Mouse (Mus musculus) embryonic facial prominence, embryonic 13.5 days (tissue): ENCODE measurements around the gene Ccdc185. TPM values are rescaled to one million over a fixed set of nuclear protein-coding genes. Genes with fewer than 3 reads are reported as not detected.

Source experiments
- ATAC-seq: fragments of 200-750 bp; cut with Nextera tagmentation; 2 replicates; pipeline ENCODE4 v1.8.0; 2017; ENCODE audit warnings: low read depth; ENCODE audit not compliant: insufficient number of reproducible peaks, insufficient read depth, low FRiP score, low TSS enrichment
- H3K27ac ChIP-seq: fragments of 300-500 bp; sonication (generic); 2 replicates; pipeline ENCODE4 v1.5.1; 2015; ENCODE audit warnings: moderate library complexity, mild to moderate bottlenecking, inconsistent platforms
- H3K27me3 ChIP-seq: fragments of 300-500 bp; sonication (generic); 2 replicates; pipeline ENCODE4 v1.6.1; 2015; ENCODE audit warnings: mild to moderate bottlenecking, inconsistent platforms
- H3K36me3 ChIP-seq: fragments of 300-500 bp; sonication (generic); 2 replicates; pipeline ENCODE4 v1.6.1; 2015; ENCODE audit warnings: mild to moderate bottlenecking, inconsistent platforms
- H3K4me1 ChIP-seq: fragments of 300-500 bp; sonication (generic); 2 replicates; pipeline ENCODE4 v1.6.1; 2015; ENCODE audit warnings: inconsistent platforms
- H3K4me2 ChIP-seq: fragments of 300-500 bp; sonication (generic); 2 replicates; pipeline ENCODE4 v1.6.1; 2015; ENCODE audit warnings: moderate library complexity, mild to moderate bottlenecking, inconsistent platforms
- H3K4me3 ChIP-seq: fragments of 300-500 bp; sonication (generic); 2 replicates; pipeline ENCODE4 v1.5.1; 2015; ENCODE audit warnings: mild to moderate bottlenecking, inconsistent platforms
- H3K9ac ChIP-seq: fragments of 300-500 bp; sonication (generic); 2 replicates; pipeline ENCODE4 v1.6.1; 2015; ENCODE audit warnings: mild to moderate bottlenecking, inconsistent platforms
- H3K9me3 ChIP-seq: fragments of 300-500 bp; sonication (generic); 2 replicates; pipeline ENCODE4 v1.6.1; 2016; ENCODE audit warnings: inconsistent platforms
- WGBS: fragments of 180-500 bp; shearing (Covaris S2); methylation state at CpG from one replicate; pipeline ENCODE4 v1.1.7; 2015; ENCODE audit warnings: mixed read lengths; 5-methylcytosine and 5-hydroxymethylcytosine counted together
- polyA plus RNA-seq: library from polyadenylated mRNA; unstranded; fragments of >200 nt; fragmentation: Nextera tagmentation; extraction: Ambion mirVana; gene quantifications from 2 replicates; pipeline ENCODE4 v1.2.1, GENCODE M21; 2015

Gene Ccdc185
- polyA plus RNA-seq, 1 experiment from 2014 or later = not detected

GRCm38 (mm10) chr1:182776749-182777410, 27.9 kb upstream of the Ccdc185 start:
- WGBS = 40% methylated on average over 10 of the region's 10 CpGs
- Histone ChIP-seq H3K9me3 (no peaks in the 10 kb centered on the region), H3K4me1 (no peaks in the 10 kb centered on the region), H3K4me3 (no peak overlapping the region), H3K4me2 (no peak overlapping the region), H3K9ac (no peak overlapping the region), H3K27ac (no peak overlapping the region), H3K27me3 (no peaks in the 10 kb centered on the region), H3K36me3 (no peaks in the 10 kb centered on the region)
- no peak for ATAC-seq

DNA sequence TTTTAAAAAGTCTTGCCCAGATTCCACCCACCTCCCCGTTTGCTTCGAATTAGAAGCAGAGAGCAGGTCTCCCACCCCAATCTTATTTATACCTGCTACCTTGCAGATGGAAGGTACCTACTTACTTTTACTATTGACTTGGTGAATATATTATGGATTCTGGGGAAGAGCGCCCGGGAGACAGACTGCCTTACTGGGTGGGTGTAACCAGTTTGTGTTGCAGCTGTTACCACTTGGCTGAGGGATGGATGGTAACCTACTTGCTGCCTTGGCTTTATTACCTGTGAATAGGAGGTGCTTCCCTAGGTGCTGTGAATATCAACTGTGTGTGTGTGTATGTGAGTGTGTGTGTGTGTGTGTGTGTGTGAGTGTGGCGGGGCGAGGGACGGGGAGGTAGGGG, 26.6 kb upstream of the Ccdc185 start:
- no peaks in the 10 kb centered on the region for H3K4me1 ChIP-seq
- no peak for ATAC-seq
- no peaks in the 10 kb centered on the region for H3K36me3 ChIP-seq
- no peak overlapping the region for H3K4me2 ChIP-seq
- no peak overlapping the region for H3K27ac ChIP-seq
- no peaks in the 10 kb centered on the region for H3K9me3 ChIP-seq
- no peak overlapping the region for H3K9ac ChIP-seq
- no peak overlapping the region for H3K4me3 ChIP-seq
- no peaks in the 10 kb centered on the region for H3K27me3 ChIP-seq
- WGBS = 92% methylated on average over 7 of the region's 7 CpGs

DNA sequence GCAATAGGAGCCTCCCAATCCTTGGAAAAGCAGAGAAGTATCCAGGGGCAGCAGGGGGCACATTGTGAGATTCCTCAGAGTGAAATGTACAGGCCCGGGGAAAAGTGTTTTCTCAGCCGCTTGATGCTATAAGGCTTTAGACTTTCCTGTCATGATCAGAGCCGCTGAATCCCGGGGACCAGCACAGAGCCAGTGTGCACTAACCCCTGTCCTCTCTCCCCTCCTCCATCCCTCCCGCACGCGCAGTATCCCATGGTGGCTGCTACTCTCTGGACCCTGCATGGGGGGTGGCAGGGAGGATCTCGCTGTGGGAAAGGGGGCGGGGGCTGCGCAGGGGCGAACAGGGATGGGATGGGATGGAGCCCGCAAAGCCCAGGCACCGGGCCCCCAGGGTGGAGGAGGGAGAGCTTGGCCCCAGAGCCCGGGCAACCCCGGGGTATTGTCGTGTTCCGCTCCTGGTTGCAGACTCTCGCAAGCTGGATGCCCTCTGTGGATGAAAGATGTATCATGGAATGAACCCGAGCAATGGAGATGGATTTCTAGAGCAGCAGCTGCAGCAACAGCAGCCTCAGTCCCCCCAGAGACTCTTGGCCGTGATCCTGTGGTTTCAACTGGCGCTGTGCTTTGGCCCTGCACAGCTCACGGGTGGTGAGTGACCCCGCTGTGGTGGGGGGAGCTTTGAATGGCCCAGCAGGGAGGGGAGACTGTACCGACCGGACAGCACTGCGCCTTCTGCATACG, 15.7 kb upstream of the Ccdc185 start:
- Histone ChIP-seq H3K4me3 (peak overlapping the region; percentile 65), H3K4me2 (peak overlapping the region; percentile 92), H3K36me3 (no peaks in the 10 kb centered on the region), H3K4me1 (peaks cover 16% of the 10 kb centered on the region), H3K9me3 (no peaks in the 10 kb centered on the region), H3K27ac (peak overlapping the region; percentile 66), H3K27me3 (peaks cover 36% of the 10 kb centered on the region), H3K9ac (peak overlapping the region; percentile 68)
- peak; percentile 40; the same call in 1 of the 2 replicates for ATAC-seq
- WGBS = 1% methylated on average over 27 of the region's 27 CpGs

DNA sequence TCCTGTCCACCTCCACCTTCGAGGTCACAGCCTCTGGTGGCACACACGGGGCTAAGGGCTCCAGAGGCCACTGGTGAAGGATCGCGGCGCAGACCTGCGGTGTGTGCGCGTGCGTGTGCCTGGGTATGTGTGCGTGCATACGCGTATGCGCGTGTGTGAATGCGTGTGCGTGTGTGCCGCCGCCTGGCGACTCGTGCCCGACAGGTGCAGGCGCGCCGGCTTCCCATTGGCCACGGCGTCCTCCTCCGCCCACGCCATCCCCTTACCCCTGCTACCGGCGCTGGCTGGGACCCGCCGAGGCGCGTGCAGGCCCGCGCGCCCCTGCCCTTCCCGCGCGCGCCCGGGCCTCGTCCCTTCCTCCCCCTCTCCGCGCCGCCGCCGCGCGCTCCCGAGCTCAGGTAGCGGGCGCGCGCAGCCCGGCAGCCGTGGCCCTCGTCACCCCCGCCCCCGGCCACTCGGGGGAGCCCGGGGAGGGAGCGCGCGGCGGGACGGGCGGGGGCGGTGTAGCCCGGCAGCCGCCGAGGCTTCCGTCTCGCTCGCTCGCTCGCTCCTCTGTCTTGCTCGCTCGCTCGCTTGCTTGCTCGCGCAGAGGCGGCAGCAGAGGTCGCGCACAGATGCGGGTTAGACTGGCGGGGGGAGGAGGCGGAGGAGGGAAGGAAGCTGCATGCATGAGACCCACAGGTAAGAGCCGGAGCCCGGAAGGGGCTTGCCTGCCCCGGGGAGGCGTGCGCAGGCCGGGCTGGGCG, 14.9 kb upstream of the Ccdc185 start, which contains the start of gene Susd4:
Gene Susd4, plus strand, starts transcription at position 145 of the 746 bp plus-strand sequence.
- Histone ChIP-seq H3K4me2 (peak within 1 kb of the TSS; percentile 92), H3K9me3 (no peaks in the 10 kb centered on the region), H3K36me3 (no peaks in the 10 kb centered on the region), H3K9ac (peak within 1 kb of the TSS; percentile 68), H3K4me1 (peaks cover 16% of the 10 kb centered on the region), H3K4me3 (peak within 1 kb of the TSS; percentile 65), H3K27ac (peak within 1 kb of the TSS; percentile 66), H3K27me3 (peaks cover 36% of the 10 kb centered on the region)
- ATAC-seq = peak; percentile 81
- under 1% methylated on average over 91 of the region's 95 CpGs for whole genome bisulfite sequencing

- 6% methylated on average over 17 of the region's 17 CpGs for WGBS
- no peaks in the 10 kb centered on the region for H3K36me3 ChIP-seq
- peak overlapping the region; percentile 65 for H3K4me3 ChIP-seq
- H3K9me3 ChIP-seq = no peaks in the 10 kb centered on the region
- H3K4me2 ChIP-seq = peak overlapping the region; percentile 92
- H3K27me3 ChIP-seq = peaks cover 36% of the 10 kb centered on the region
- peak overlapping the region; percentile 68; the same call in 1 of the 2 replicates for H3K9ac ChIP-seq
- H3K27ac ChIP-seq = no peak overlapping the region
- peaks cover 16% of the 10 kb centered on the region for H3K4me1 ChIP-seq
- peak; percentile 50; the same call in 1 of the 2 replicates for ATAC-seq
These were observed 14.3 kb upstream of the Ccdc185 start for GRCm38 (mm10) chr1:182763191-182763715.

DNA sequence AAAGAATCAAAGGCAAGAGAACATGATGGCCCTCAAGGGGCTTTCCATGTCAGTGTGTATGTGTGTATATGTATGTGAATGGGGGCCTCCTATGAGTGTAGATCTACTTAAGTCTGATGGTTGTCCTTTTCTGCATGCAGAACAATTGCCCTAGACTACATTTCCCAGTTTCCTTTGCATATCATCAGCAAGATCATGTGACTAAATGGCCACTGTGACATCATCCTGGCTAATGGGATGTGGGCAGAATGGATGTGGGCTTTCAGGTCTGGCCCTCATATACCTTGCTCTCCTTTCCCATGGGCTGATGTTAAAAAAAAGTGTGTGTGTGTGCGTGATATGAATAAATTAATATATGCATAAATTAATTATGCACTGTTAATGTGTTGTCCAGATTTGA, 9.8 kb upstream of the Ccdc185 start:
- ATAC-seq = no peak

DNA sequence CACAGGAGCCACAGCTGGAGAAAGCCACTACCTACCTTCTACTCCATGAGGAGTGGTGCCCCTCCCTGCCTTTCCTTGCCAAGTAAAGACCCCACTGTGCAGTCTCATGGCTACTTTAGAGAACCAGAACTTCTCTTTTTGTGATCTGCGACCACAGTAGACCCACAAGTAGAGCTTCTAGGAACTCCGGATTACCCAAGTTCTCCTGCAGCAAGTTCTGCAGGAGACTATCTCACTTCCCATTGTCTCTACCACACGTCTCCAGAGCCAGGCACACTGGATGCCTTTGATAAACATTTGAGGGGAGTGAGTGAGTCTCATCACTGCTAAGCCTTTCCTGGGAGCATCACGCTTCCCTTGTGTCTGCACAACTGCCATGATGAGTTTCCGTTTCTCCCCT, 5.9 kb upstream of the Ccdc185 start:
- H3K9me3 ChIP-seq = no peaks in the 10 kb centered on the region
- no peaks in the 10 kb centered on the region for H3K27me3 ChIP-seq
- no peak overlapping the region for H3K9ac ChIP-seq
- no peak for ATAC-seq
- no peaks in the 10 kb centered on the region for H3K36me3 ChIP-seq
- H3K4me1 ChIP-seq = no peaks in the 10 kb centered on the region; the same call in 1 of the 2 replicates
- WGBS = 84% methylated on average over 5 of the region's 5 CpGs
- H3K4me2 ChIP-seq = no peak overlapping the region
- no peak overlapping the region for H3K27ac ChIP-seq
- H3K4me3 ChIP-seq = no peak overlapping the region

More for the DNA sequence above, 9.8 kb upstream of the Ccdc185 start:
- no peaks in the 10 kb centered on the region for H3K9me3 ChIP-seq
- H3K4me3 ChIP-seq = no peak overlapping the region
- no peaks in the 10 kb centered on the region for H3K36me3 ChIP-seq
- peaks cover 6% of the 10 kb centered on the region for H3K4me1 ChIP-seq
- peaks cover 13% of the 10 kb centered on the region for H3K27me3 ChIP-seq
- no peak overlapping the region for H3K27ac ChIP-seq
- no peak overlapping the region for H3K4me2 ChIP-seq
- 96% methylated on average over 1 of the region's 1 CpGs for WGBS
- no peak overlapping the region for H3K9ac ChIP-seq

DNA sequence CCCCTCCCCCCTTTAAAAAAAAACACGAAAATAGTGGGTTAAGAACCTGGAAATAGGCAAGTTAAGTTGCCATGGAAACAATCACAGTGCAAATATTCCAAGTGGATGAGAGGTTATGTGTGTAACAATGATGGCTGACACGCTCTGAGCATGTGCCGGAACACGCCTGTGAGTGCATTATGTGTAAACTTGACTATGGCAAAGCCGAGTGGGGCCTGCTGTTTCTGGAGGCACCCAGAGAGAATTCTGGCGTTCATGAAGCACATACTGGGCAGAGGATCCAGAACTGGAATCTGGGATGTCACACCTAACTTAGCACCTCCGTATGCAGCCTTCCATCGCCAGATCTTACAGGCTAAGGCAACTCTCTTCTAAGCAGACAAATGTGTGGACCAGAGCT, 4.7 kb upstream of the Ccdc185 start:
- Histone ChIP-seq H3K4me3 (no peak overlapping the region), H3K27me3 (no peaks in the 10 kb centered on the region), H3K4me1 (no peaks in the 10 kb centered on the region; the same call in 1 of the 2 replicates), H3K27ac (no peak overlapping the region), H3K36me3 (no peaks in the 10 kb centered on the region), H3K9ac (no peak overlapping the region), H3K9me3 (no peaks in the 10 kb centered on the region), H3K4me2 (no peak overlapping the region)
- 74% methylated on average over 8 of the region's 8 CpGs for WGBS
- ATAC-seq = no peak

GRCm38 (mm10) chr1:182751301-182751700, 2.3 kb upstream of the Ccdc185 start:
- Histone ChIP-seq H3K4me3 (no peak overlapping the region), H3K9me3 (no peaks in the 10 kb centered on the region), H3K4me1 (no peaks in the 10 kb centered on the region; the same call in 1 of the 2 replicates), H3K4me2 (no peak overlapping the region), H3K27me3 (no peaks in the 10 kb centered on the region), H3K9ac (no peak overlapping the region), H3K27ac (no peak overlapping the region), H3K36me3 (no peaks in the 10 kb centered on the region)
- no peak for ATAC-seq
- 81% methylated on average over 8 of the region's 8 CpGs for WGBS

DNA sequence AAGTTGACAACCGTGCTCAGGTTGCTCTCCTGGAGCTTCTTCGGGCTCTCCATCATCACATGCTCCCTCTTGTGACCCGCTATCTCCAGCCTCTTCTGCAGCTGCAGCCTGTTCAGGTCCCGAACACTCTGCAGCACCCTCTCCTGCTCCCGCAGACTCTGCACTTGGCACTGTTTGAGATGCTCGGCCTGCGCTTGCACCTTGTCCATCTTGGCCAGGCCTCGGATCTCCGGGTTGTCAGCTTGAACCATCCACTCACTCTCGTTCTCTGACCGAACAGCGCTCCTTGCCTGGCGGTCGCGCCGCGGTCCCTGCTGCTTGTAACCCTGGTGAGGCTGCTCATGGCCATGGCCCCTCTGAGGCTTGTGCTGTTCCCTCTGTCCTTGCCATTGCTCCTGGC, 1.1 kb downstream of the Ccdc185 start:
- no peak overlapping the region for H3K27ac ChIP-seq
- H3K36me3 ChIP-seq = no peaks in the 10 kb centered on the region
- no peaks in the 10 kb centered on the region for H3K4me1 ChIP-seq
- no peak overlapping the region for H3K4me2 ChIP-seq
- no peak for ATAC-seq
- 86% methylated on average over 17 of the region's 17 CpGs for WGBS
- H3K4me3 ChIP-seq = no peak overlapping the region
- no peak overlapping the region for H3K9ac ChIP-seq
- H3K27me3 ChIP-seq = no peaks in the 10 kb centered on the region
- no peaks in the 10 kb centered on the region for H3K9me3 ChIP-seq

DNA sequence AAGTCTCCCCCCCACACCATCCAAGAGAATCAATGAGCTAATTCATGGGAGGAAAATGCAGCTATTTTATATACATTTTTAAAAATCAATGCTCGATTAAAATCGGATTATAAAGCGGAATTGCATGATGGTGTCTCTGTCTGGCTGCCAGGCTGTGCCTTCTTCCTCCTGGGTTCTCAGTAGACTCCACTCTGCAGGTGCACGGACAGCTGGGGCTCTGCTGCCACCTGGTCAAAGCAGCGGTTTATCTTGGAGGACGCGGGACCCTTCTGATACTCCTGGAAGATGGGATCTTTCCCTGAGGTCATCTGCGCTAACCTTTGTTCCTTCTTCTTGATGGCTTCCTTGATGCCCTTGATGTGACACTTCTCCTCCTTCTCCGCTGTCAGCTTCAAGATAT, 1.9 kb downstream of the Ccdc185 start:
- Histone ChIP-seq H3K36me3 (no peaks in the 10 kb centered on the region), H3K9me3 (no peaks in the 10 kb centered on the region), H3K9ac (no peak overlapping the region), H3K27me3 (no peaks in the 10 kb centered on the region), H3K4me2 (no peak overlapping the region), H3K4me1 (no peaks in the 10 kb centered on the region), H3K27ac (no peak overlapping the region), H3K4me3 (no peak overlapping the region)
- no peak for ATAC-seq
- 90% methylated on average over 9 of the region's 9 CpGs for WGBS
